Mouse (Mus musculus) retina, postnatal 7 days (tissue): ENCODE results near the gene Foxc2.

Experiments
- DNase-seq: peaks from one replicate; pipeline ENCODE4 v3.0.0-alpha.2; 2012; ENCODE audit warnings: low read depth, low spot score

Gene Foxc2

GRCm38 (mm10) chr8:121148573-121149083 lies 32.7 kb downstream of the Foxc2 start:
- no peak for DNase-seq

GRCm38 (mm10) chr8:121152394-121152793 lies 36.4 kb downstream of the Foxc2 start:
- DNase-seq = no peak

- DNase-seq = no peak
Observed at GRCm38 (mm10) chr8:121156990-121157491, 41.1 kb downstream of the Foxc2 start.

- no peak for DNase-seq
Observed at GRCm38 (mm10) chr8:121158812-121159211, 42.8 kb downstream of the Foxc2 start.

GRCm38 (mm10) chr8:121161437-121161836 lies 45.5 kb downstream of the Foxc2 start:
- no peak for DNase-seq

GRCm38 (mm10) chr8:121162413-121162812 lies 46.4 kb downstream of the Foxc2 start:
- no peak for DNase-seq

- no peak for DNase-seq
Observed at GRCm38 (mm10) chr8:121162906-121163695, 47.1 kb downstream of the Foxc2 start.

- DNase-seq = no peak
Observed at GRCm38 (mm10) chr8:121164017-121164469, 48.1 kb downstream of the Foxc2 start.

- DNase-seq = no peak
Observed at GRCm38 (mm10) chr8:121168033-121168432, 52.1 kb downstream of the Foxc2 start.
